Mouse (Mus musculus) ES-Bruce4 (cell line): ENCODE data around the gene Specc1.

ENCODE experiments used
- CTCF ChIP-seq: IDR thresholded peaks from one replicate; pipeline ENCODE4 v1.8.1; 2011; ENCODE audit warnings: low read depth, low read length
- POLR2A ChIP-seq: IDR thresholded peaks from one replicate; pipeline ENCODE4 v1.8.1; 2011; ENCODE audit warnings: low read length; ENCODE audit not compliant: insufficient read depth

DNA sequence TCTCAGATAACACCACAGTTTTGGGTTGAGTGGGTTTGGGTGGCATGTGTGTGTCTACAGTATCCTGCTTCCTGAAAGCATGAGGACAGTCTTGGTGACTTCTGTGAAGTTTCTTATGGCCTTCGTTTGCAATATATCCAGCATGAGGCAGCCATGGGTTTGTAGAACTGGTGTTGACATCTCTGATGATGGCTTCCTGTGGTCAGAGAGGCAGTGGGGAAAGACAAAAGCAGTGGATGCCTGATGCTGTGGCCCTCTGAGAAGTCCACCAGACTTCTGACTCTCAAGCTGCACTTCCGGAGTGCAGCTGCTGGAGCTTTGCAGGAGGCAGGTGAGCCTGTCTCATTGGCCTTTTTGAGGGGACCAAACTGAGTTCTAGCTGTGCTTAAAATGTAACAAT, 60.4 kb downstream of the Specc1 start:
- TF ChIP-seq POLR2A = no peak
- no peak for TF ChIP-seq CTCF
